Mouse (Mus musculus) CH12.LX (cell line): ENCODE data around the gene Upp2.

Experiments
- POLR2A ChIP-seq: IDR thresholded peaks from 2 replicates; pipeline ENCODE4 v1.6.1; 2011; ENCODE audit warnings: low read depth, mild to moderate bottlenecking, improper control_type of control experiment, low read length
- UBTF ChIP-seq: IDR thresholded peaks from 2 replicates; pipeline ENCODE4 v1.6.1; 2012; ENCODE audit warnings: low read depth, mild to moderate bottlenecking, inconsistent platforms, low read length, improper control_type of control experiment, moderate library complexity

DNA sequence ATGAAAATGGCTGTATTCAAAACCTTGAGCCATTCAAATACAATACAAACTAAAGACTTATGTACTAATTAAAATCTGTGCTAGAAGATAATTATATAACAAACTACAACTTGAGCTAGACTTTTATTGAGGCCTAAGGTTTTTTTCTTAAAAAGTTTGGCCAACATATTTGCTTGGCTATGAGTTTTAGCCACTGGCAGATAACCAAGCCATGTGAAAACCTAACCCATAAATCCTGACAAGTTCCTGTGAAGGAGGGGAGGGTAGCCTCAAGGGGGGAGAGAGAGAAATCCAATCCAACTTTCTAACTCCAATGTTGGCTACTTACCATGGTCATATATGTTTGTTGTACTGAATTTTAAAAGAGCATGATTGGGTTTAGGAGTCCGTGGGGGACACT is 48.6 kb upstream of the Upp2 start:
- TF ChIP-seq POLR2A (no peak), UBTF (no peak)
